Comparison of ENCODE assay signal across 15 mouse cellular contexts in genomic region chr5:43217987-43218846, GRCm38 (mm10). TPM values are rescaled to one million over a fixed set of nuclear protein-coding genes. Genes with fewer than 3 reads are reported as not detected.
DNase-seq lines count a peak whose midpoint lies in the region; ATAC-seq and TF ChIP-seq lines count a peak whose summit lies in the region.
"Had no signal": no experiment of that assay in that cellular context is flagged by ENCODE, and none has a peak within 500 bp of the region (broad histone marks: within the 10 kb centered on the region; RNA-seq: fewer than 3 reads in every experiment).

No protein-coding gene starts in this region.

- H3K27ac ChIP-seq in liver, embryonic 12.5 days, result peak overlapping the region; percentile 8; the same call in 1 of the 2 replicates
- no peak overlapping the region for H3K27ac ChIP-seq in liver, embryonic 11.5 days (ENCODE audit: low read depth, low read length)
- H3K27ac ChIP-seq in heart, embryonic 16.5 days (ENCODE audit: low read length), result peak overlapping the region; percentile 46
- H3K27ac ChIP-seq in liver, postnatal 0 days (ENCODE audit: low read depth), result peak overlapping the region; percentile 94
- H3K27ac ChIP-seq: hindbrain, embryonic 15.5 days; left cerebral cortex, adult 2 months; neural tube, embryonic 15.5 days had no signal

- no peak overlapping the region for H3K4me2 ChIP-seq in liver, embryonic 12.5 days
- H3K4me2 ChIP-seq in liver, embryonic 11.5 days, result no peak overlapping the region
- no peak overlapping the region for H3K4me2 ChIP-seq in heart, embryonic 16.5 days (ENCODE audit: low read depth, low read length)
- H3K4me2 ChIP-seq in liver, postnatal 0 days (ENCODE audit: low read depth, low read length), result no peak overlapping the region
- H3K4me2 ChIP-seq: hindbrain, embryonic 15.5 days; neural tube, embryonic 15.5 days had no signal

- H3K4me3 ChIP-seq in liver, embryonic 12.5 days, result no peak overlapping the region
- no peak overlapping the region for H3K4me3 ChIP-seq in liver, embryonic 11.5 days (ENCODE audit: low read depth, low read length)
- no peak overlapping the region for H3K4me3 ChIP-seq in heart, embryonic 16.5 days (ENCODE audit: low read length)
- H3K4me3 ChIP-seq in liver, postnatal 0 days (ENCODE audit: low read depth, low read length), result no peak overlapping the region
- H3K4me3 ChIP-seq: erythroblast, embryonic 14.5 days; hindbrain, embryonic 15.5 days; left cerebral cortex, adult 2 months; megakaryocyte, embryonic 14.5 days; neural tube, embryonic 15.5 days had no signal

- H3K9ac ChIP-seq in liver, embryonic 12.5 days, result no peak overlapping the region
- no peak overlapping the region for H3K9ac ChIP-seq in liver, embryonic 11.5 days (ENCODE audit: low read depth, low read length)
- no peak overlapping the region for H3K9ac ChIP-seq in heart, embryonic 16.5 days (ENCODE audit: low read length)
- no peak overlapping the region for H3K9ac ChIP-seq in liver, postnatal 0 days (replicated peaks)
- H3K9ac ChIP-seq: hindbrain, embryonic 15.5 days; neural tube, embryonic 15.5 days had no signal

- no peaks in the 10 kb centered on the region for H3K27me3 ChIP-seq in liver, embryonic 12.5 days (replicated peaks)
- no peaks in the 10 kb centered on the region for H3K27me3 ChIP-seq in liver, embryonic 11.5 days (replicated peaks; ENCODE audit: control insufficient read depth, insufficient read depth, low read length)
- no peaks in the 10 kb centered on the region for H3K27me3 ChIP-seq in heart, embryonic 16.5 days (ENCODE audit: control insufficient read depth, insufficient read depth, low read length)
- no peaks in the 10 kb centered on the region for H3K27me3 ChIP-seq in liver, postnatal 0 days (ENCODE audit: insufficient read depth, low read length)
- H3K27me3 ChIP-seq: hindbrain, embryonic 15.5 days; megakaryocyte, embryonic 14.5 days; neural tube, embryonic 15.5 days had no signal

- no peak for ATAC-seq in liver, embryonic 12.5 days
- no peak for ATAC-seq in liver, embryonic 11.5 days (replicated peaks; ENCODE audit: low FRiP score)
- no peak for ATAC-seq in heart, embryonic 16.5 days (replicated peaks; ENCODE audit: extremely low read depth, insufficient read depth, low FRiP score)
- 0 out of 2 replicates have a peak, but pooled peaks have one; percentile 12 for ATAC-seq in liver, postnatal 0 days

- 51% methylated on average over 10 of the region's 10 CpGs for WGBS in liver, embryonic 12.5 days (ENCODE audit: insufficient replicate concordance)
- WGBS in liver, embryonic 11.5 days, result 64% methylated on average over 10 of the region's 10 CpGs
- 49% methylated on average over 10 of the region's 10 CpGs for WGBS in heart, embryonic 16.5 days
- 42% methylated on average over 10 of the region's 10 CpGs for WGBS in liver, postnatal 0 days (ENCODE audit: insufficient replicate concordance)

- no peak for TF ChIP-seq CTCF in liver, postnatal 0 days (IDR thresholded peaks at IDR 0.05; ENCODE audit: low read depth)

- no peaks in the 10 kb centered on the region for H3K9me3 ChIP-seq in liver, embryonic 12.5 days (replicated peaks)
- H3K9me3 ChIP-seq in liver, embryonic 11.5 days (ENCODE audit: control insufficient read depth, low read length), result no peaks in the 10 kb centered on the region
- no peaks in the 10 kb centered on the region for H3K9me3 ChIP-seq in heart, embryonic 16.5 days (replicated peaks; ENCODE audit: control insufficient read depth, low read length)
- no peaks in the 10 kb centered on the region for H3K9me3 ChIP-seq in liver, postnatal 0 days (ENCODE audit: low read length)
- H3K9me3 ChIP-seq: hindbrain, embryonic 15.5 days; megakaryocyte, embryonic 14.5 days; neural tube, embryonic 15.5 days had no signal

- H3K36me3 ChIP-seq in liver, embryonic 12.5 days, result no peaks in the 10 kb centered on the region
- no peaks in the 10 kb centered on the region for H3K36me3 ChIP-seq in liver, embryonic 11.5 days (ENCODE audit: control insufficient read depth, insufficient read depth, low read length)
- H3K36me3 ChIP-seq in heart, embryonic 16.5 days (ENCODE audit: control insufficient read depth, insufficient read depth), result no peaks in the 10 kb centered on the region
- H3K36me3 ChIP-seq in liver, postnatal 0 days (replicated peaks; ENCODE audit: insufficient read depth, low read length), result no peaks in the 10 kb centered on the region
- H3K36me3 ChIP-seq: hindbrain, embryonic 15.5 days; neural tube, embryonic 15.5 days had no signal

- DNase-seq in liver, embryonic 11.5 days (ENCODE audit: low spot score), result no peak
- peak; percentile 11 for DNase-seq in ZHBTc4 (ENCODE audit: low read depth, low spot score)
- DNase-seq in liver, postnatal 0 days, result no peak
- no peak for DNase-seq in spleen, postnatal 36 days (ENCODE audit: low spot score in 2 of 2)
- DNase-seq in embryo, embryonic 10 days (ENCODE audit: low spot score), result no peak
- DNase-seq in embryo, embryonic 11 days, result no peak
- DNase-seq: adrenal gland, adult 8-10 months; cerebellum, adult 2 months had no signal

- H3K4me1 ChIP-seq in liver, embryonic 12.5 days, result peaks cover 7% of the 10 kb centered on the region
- no peaks in the 10 kb centered on the region for H3K4me1 ChIP-seq in liver, embryonic 11.5 days (replicated peaks; ENCODE audit: control insufficient read depth, insufficient read depth, low read length)
- peaks cover 10% of the 10 kb centered on the region for H3K4me1 ChIP-seq in heart, embryonic 16.5 days (ENCODE audit: control insufficient read depth, insufficient read depth, low read length)
- peaks cover 18% of the 10 kb centered on the region for H3K4me1 ChIP-seq in liver, postnatal 0 days (ENCODE audit: insufficient read depth)
- H3K4me1 ChIP-seq: hindbrain, embryonic 15.5 days; neural tube, embryonic 15.5 days had no signal

- TF ChIP-seq EP300 in liver, postnatal 0 days (IDR thresholded peaks at IDR 0.05; ENCODE audit: low read depth), result no peak

RNA-seq across cellular contexts. Expression of gene Cpeb2, which starts 14.8 kb away (rescaled TPM):
- polyA plus RNA-seq in liver, embryonic 12.5 days (2016; fragmentation: Nextera tagmentation; extraction: Ambion mirVana), result 0.72 and 0.91 TPM in 2 replicates
- 1.1 and 1.5 TPM in 2 replicates for polyA plus RNA-seq in liver, embryonic 11.5 days (2014; fragmentation: Nextera tagmentation; extraction: Ambion mirVana)
- polyA plus RNA-seq in heart, embryonic 16.5 days (2015; fragmentation: Nextera tagmentation; extraction: Ambion mirVana), result 4.5 and 4.8 TPM in 2 replicates
- 2.5 and 3.2 TPM in 2 replicates for polyA plus RNA-seq in liver, postnatal 0 days (2015; fragmentation: Nextera tagmentation; extraction: Ambion mirVana)
